In the genomic region with DNA sequence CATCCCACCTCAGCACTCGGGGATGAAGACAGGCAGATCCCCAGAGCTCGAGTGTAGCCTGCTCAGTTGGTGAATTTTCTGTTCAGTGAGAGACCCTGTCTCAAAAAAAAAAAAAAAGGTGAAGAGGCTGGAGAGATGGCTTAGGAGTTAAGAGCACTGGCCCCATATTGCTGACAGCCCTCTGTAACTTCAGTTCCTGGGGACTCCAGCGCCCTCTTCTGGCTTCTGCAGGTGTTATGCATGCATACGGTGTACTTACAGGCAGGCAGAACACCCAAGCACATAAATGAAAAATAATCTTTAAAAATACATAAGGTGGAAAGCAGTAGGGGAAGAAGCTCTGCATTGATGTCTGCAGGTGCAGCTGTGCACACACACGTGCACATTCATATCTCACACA, we compare ENCODE assay signal across 8 mouse cellular contexts. TPM values are rescaled to one million over a fixed set of nuclear protein-coding genes. Genes with fewer than 3 reads are reported as not detected.
DNase-seq lines count a peak whose midpoint lies in the region; ATAC-seq and TF ChIP-seq lines count a peak whose summit lies in the region.
"Had no signal": no experiment of that assay in that cellular context is flagged by ENCODE, and none has a peak within 500 bp of the region (broad histone marks: within the 10 kb centered on the region; RNA-seq: fewer than 3 reads in every experiment).

No protein-coding gene starts in this region.

- H3K27me3 ChIP-seq in hindbrain, embryonic 10.5 days (ENCODE audit: insufficient read depth, poor library complexity, severe bottlenecking) = no peaks in the 10 kb centered on the region
- H3K27me3 ChIP-seq in hindbrain, embryonic 16.5 days (replicated peaks; ENCODE audit: control insufficient read depth, insufficient read depth, low read length) = no peaks in the 10 kb centered on the region
- H3K27me3 ChIP-seq in G1E (ENCODE audit: insufficient read depth, low read length) = no peaks in the 10 kb centered on the region
- H3K27me3 ChIP-seq in small intestine, adult 2 months (ENCODE audit: control insufficient read depth, insufficient read depth, low read length) = no peaks in the 10 kb centered on the region
- H3K27me3 ChIP-seq: embryonic facial prominence, embryonic 13.5 days had no signal

- no peak for TF ChIP-seq POLR2A in small intestine, adult 2 months (IDR thresholded peaks at IDR 0.05; ENCODE audit: low read depth, low read length)

- H3K4me3 ChIP-seq in hindbrain, embryonic 10.5 days = no peak overlapping the region
- no peak overlapping the region for H3K4me3 ChIP-seq in hindbrain, embryonic 16.5 days (ENCODE audit: low read length)
- H3K4me3 ChIP-seq in G1E (ENCODE audit: low read depth, low read length) = no peak overlapping the region
- H3K4me3 ChIP-seq in small intestine, adult 2 months (ENCODE audit: low read depth, low read length) = no peak overlapping the region
- H3K4me3 ChIP-seq: embryonic facial prominence, embryonic 13.5 days had no signal

- H3K27ac ChIP-seq in hindbrain, embryonic 10.5 days = no peak overlapping the region
- no peak overlapping the region for H3K27ac ChIP-seq in hindbrain, embryonic 16.5 days (ENCODE audit: low read depth, low read length)
- H3K27ac ChIP-seq in small intestine, adult 2 months (ENCODE audit: insufficient read depth, low read depth, low read length) = no peak overlapping the region
- H3K27ac ChIP-seq: embryonic facial prominence, embryonic 13.5 days had no signal

- peak; percentile 61 for DNase-seq in hindbrain, embryonic 10.5 days (ENCODE audit: low spot score)
- DNase-seq in B cell, adult 2 months = peak; percentile 54 to 55
- DNase-seq in G1E (ENCODE audit: low spot score) = no peak
- no peak for DNase-seq in frontal cortex, adult 2 months (ENCODE audit: extremely low spot score in 1 of 2, low spot score in 1 of 2)

- TF ChIP-seq CTCF in G1E (IDR thresholded peaks at IDR 0.05; ENCODE audit: low read depth, low read length) = no peak
- peak; percentile 35; the same call in 1 of the 2 replicates for TF ChIP-seq CTCF in small intestine, adult 2 months (IDR thresholded peaks at IDR 0.05; ENCODE audit: extremely low read depth, insufficient read length, insufficient replicate concordance, low read depth, low read length)

- whole genome bisulfite sequencing in hindbrain, embryonic 10.5 days = 67% methylated on average over 5 of the region's 5 CpGs
- WGBS in hindbrain, embryonic 16.5 days = 61% methylated on average over 5 of the region's 5 CpGs
- 71% methylated on average over 5 of the region's 5 CpGs for WGBS in small intestine, adult 2 months

- H3K36me3 ChIP-seq in hindbrain, embryonic 10.5 days = peaks cover 57% of the 10 kb centered on the region
- H3K36me3 ChIP-seq in hindbrain, embryonic 16.5 days (ENCODE audit: control insufficient read depth, insufficient read depth, low read length) = peaks cover 22% of the 10 kb centered on the region
- peaks cover 71% of the 10 kb centered on the region for H3K36me3 ChIP-seq in G1E (replicated peaks)
- peaks cover 22% of the 10 kb centered on the region for H3K36me3 ChIP-seq in small intestine, adult 2 months (ENCODE audit: control insufficient read depth, insufficient read depth, low read length)

- ATAC-seq in hindbrain, embryonic 16.5 days = no peak
- ATAC-seq in G1E (ENCODE audit: extremely low read depth, insufficient number of reproducible peaks, low FRiP score, poor library complexity, severe bottlenecking) = peak; percentile 40; the same call in 1 of the 2 replicates
- peak; percentile 72 for ATAC-seq in granulocyte monocyte progenitor cell, adult 5-6 weeks (replicated peaks; ENCODE audit: poor library complexity, severe bottlenecking)

- H3K9me3 ChIP-seq in hindbrain, embryonic 10.5 days = no peaks in the 10 kb centered on the region
- H3K9me3 ChIP-seq in hindbrain, embryonic 16.5 days (ENCODE audit: control insufficient read depth, low read length) = no peaks in the 10 kb centered on the region
- no peaks in the 10 kb centered on the region for H3K9me3 ChIP-seq in G1E (replicated peaks)
- H3K9me3 ChIP-seq: embryonic facial prominence, embryonic 13.5 days had no signal

- H3K4me1 ChIP-seq in hindbrain, embryonic 10.5 days (replicated peaks) = no peaks in the 10 kb centered on the region
- no peaks in the 10 kb centered on the region for H3K4me1 ChIP-seq in hindbrain, embryonic 16.5 days (ENCODE audit: control insufficient read depth, insufficient read depth, low read depth, low read length)
- no peaks in the 10 kb centered on the region; the same call in 1 of the 2 replicates for H3K4me1 ChIP-seq in G1E (ENCODE audit: insufficient read depth, low read depth, low read length)
- no peaks in the 10 kb centered on the region for H3K4me1 ChIP-seq in small intestine, adult 2 months (ENCODE audit: control insufficient read depth, insufficient read depth, insufficient read length, low read length)
- H3K4me1 ChIP-seq: embryonic facial prominence, embryonic 13.5 days had no signal

- H3K9ac ChIP-seq in hindbrain, embryonic 16.5 days (ENCODE audit: low read depth, low read length) = no peak overlapping the region
- H3K9ac ChIP-seq: embryonic facial prominence, embryonic 13.5 days had no signal

- no peak overlapping the region for H3K4me2 ChIP-seq in hindbrain, embryonic 16.5 days (ENCODE audit: low read length)
- H3K4me2 ChIP-seq: embryonic facial prominence, embryonic 13.5 days had no signal

RNA-seq across cellular contexts. Expression of a gene that starts 9.1 kb away (rescaled TPM):
- polyA plus RNA-seq in hindbrain, embryonic 10.5 days (2016; fragmentation: Nextera tagmentation; extraction: Ambion mirVana) = 13.2 and 15.6 TPM in 2 replicates
- 13.1 and 14.4 TPM in 2 replicates for polyA plus RNA-seq in hindbrain, embryonic 16.5 days (2015; fragmentation: Nextera tagmentation; extraction: Ambion mirVana)
- total RNA-seq in G1E (2014; fragmentation: Nextera tagmentation) (27.2 and 30.1 TPM in 2 replicates), G1E (2017) (20.2 and 21.9 TPM in 2 replicates)
- 5.1 and 5.6 TPM in 2 replicates for polyA plus RNA-seq in G1E (2012)
- 26.2 and 29.8 TPM in 2 replicates for total RNA-seq in granulocyte monocyte progenitor cell, adult 5-6 weeks (2014; fragmentation: Nextera tagmentation)
- 32.8 and 46.9 TPM in 2 replicates for total RNA-seq in granulocyte monocyte progenitor cell, adult 5-6 weeks (2017)
- polyA plus RNA-seq in small intestine, adult 2 months (2012; rRNA removed) = 0.75 and 1.6 TPM in 2 replicates
- polyA plus RNA-seq in frontal cortex, adult 2 months (2012; rRNA removed) = 8.1 and 8.3 TPM in 2 replicates

RNA-seq across cellular contexts. Expression of a gene that starts 54.8 kb away (rescaled TPM):
- 3.3 and 6.6 TPM in 2 replicates for polyA plus RNA-seq in hindbrain, embryonic 10.5 days (2016; fragmentation: Nextera tagmentation; extraction: Ambion mirVana)
- 21.8 and 24.6 TPM in 2 replicates for polyA plus RNA-seq in hindbrain, embryonic 16.5 days (2015; fragmentation: Nextera tagmentation; extraction: Ambion mirVana)
- total RNA-seq in G1E (2014; fragmentation: Nextera tagmentation) (44.1 and 75.5 TPM in 2 replicates), G1E (2017) (24.6 and 25.4 TPM in 2 replicates)
- polyA plus RNA-seq in G1E (2012) = 8.2 and 10.4 TPM in 2 replicates
- 15.6 and 18.3 TPM in 2 replicates for total RNA-seq in granulocyte monocyte progenitor cell, adult 5-6 weeks (2014; fragmentation: Nextera tagmentation)
- 8.9 and 9.5 TPM in 2 replicates for total RNA-seq in granulocyte monocyte progenitor cell, adult 5-6 weeks (2017)
- 19.3 and 34.3 TPM in 2 replicates for polyA plus RNA-seq in small intestine, adult 2 months (2012; rRNA removed)
- polyA plus RNA-seq in frontal cortex, adult 2 months (2012; rRNA removed) = 39.3 and 40.2 TPM in 2 replicates

Comparison
In these comparisons a context has a peak if more than half of its experiments do, and no peak if none do; other contexts are left out.
1. DNase-seq: peak in hindbrain, embryonic 10.5 days (single experiment) and B cell, adult 2 months (2 of 2); none in G1E (single experiment) and frontal cortex, adult 2 months (0 of 2).